Mouse (Mus musculus) Muller cell, postnatal 12 days (primary cell): ENCODE results near the gene Ifi209.
"Not testable (repeated sequence)": the region's sequence is repeated elsewhere in the genome, so short reads cannot be mapped to it uniquely, and the experiment has no call there.

Experiments
- DNase-seq: peaks from one replicate; pipeline ENCODE4 v3.0.0-alpha.2; 2015; ENCODE audit errors: inconsistent ontology term

Gene Ifi209

GRCm38 (mm10) chr1:173630622-173631021 is at the start of gene Ifi209:
Gene Ifi209 (plus strand): TSS chr1:173630917.
- DNase-seq: not testable (repeated sequence)

DNA sequence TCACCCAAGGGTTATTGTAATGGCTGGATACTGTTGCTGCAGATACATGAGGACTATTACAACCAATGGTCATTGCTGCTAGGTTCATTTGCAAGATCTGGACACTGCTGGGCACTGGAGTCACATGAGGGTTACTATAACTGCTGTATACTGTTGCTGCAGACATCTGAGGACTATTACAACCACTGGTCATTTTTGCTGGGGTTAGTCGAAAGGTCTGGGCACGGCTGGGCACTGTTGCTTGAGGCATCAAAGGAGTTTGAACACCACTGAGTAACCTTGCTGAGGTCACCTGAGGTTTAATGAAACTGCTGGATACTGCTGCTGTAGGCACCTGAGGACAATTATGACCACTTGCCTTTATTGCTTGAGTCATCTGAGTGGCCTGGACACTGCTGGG is 41.0 kb upstream of the Ifi209 start:
- DNase-seq: not testable (repeated sequence)

- not testable (repeated sequence) for DNase-seq
These were observed 31.8 kb upstream of the Ifi209 start, which contains the start of gene Ifi213 for GRCm38 (mm10) chr1:173598838-173599494. Gene Ifi213 (minus strand): TSS chr1:173599274.

DNA sequence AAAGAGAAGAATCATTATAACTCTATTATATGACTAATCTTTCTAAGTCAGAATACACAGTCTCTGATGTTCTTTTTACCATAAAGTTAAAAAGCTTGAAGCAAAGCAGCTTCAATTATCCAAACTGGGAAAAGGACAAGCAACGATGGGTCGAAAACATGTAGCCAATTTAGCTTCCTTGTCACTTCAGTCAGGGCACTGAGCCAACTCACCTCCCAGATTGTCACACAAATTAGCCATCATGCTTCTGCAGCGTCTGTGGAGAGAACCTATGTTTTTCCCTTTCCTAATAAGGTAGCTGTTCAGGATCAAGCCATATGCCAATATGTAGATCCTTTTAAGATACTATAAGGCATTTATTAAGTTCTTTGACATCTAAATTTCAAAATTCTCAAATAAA is 20.4 kb upstream of the Ifi209 start:
- DNase-seq: not testable (repeated sequence)

GRCm38 (mm10) chr1:173622216-173622615 is 8.5 kb upstream of the Ifi209 start:
- not testable (repeated sequence) for DNase-seq

DNA sequence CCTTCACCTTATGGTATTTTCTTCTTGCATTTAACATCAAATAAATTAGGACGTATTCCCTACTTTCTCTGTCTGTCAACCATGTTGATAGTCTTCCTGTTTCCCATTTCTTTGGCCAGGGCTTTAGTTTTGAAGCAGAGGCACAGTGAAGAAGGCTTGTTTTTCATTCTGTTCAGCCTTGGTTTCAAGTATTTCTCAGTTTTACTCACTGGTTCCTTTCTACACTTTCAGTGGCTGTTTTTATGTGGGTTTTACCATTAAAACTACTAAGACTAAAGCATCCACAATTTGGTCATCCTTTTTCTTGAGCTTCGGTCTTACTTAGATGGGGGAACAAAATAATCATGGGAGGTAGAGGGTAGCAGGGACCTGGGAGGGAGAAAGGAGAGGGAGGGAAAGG is 6.7 kb upstream of the Ifi209 start:
- no peak for DNase-seq

DNA sequence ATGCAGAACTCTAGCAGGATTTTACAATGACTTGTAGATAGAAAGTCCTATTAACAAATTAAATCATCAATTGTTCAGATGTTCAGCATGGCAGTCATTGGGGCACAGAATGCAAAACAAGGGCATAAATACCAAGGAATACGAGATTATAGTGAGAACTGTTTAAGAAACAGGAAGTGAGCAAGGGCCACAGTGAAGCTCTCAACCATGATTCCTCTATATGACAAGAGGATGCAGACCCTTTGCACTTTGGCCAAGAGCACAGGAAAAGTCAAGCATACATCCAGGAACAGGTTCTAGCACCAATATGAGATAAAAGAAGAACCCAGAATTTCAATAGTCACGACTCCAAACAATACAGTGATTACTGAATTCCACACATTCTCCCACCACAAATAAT is 4.0 kb upstream of the Ifi209 start:
- DNase-seq: no peak

DNA sequence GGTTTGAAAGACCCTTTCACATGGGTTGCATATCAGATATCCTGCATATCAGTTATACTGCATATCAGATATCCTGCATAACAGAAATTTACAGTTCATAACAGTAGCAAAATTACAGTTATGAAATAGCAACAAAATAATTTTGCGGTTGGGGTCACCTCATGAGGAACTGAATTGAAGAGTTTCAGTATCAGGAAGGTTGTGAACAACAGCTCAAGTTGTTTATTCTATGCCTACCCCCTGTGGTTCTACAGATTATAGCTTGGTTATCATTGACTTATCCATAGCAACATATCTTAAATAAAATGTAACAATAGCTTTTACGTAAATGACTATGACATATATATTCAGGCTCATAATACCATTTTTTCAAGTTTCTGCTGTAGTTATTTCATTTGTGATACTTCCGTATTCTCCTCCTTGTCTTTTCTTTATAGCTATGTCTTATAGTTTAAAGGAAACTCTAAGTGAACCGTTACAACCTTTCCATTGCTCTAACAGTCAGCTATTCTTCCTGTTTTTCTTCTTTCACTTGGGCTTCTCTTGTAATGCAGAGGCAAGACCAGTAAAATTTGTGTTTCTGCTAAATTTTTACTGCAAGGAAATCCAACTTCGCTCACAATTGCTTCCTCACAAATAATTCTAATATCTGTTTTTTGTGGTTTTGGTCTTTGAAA is 3.4 kb downstream of the Ifi209 start:
- no peak for DNase-seq

GRCm38 (mm10) chr1:173645393-173645792 is 14.7 kb downstream of the Ifi209 start:
- DNase-seq: no peak

DNA sequence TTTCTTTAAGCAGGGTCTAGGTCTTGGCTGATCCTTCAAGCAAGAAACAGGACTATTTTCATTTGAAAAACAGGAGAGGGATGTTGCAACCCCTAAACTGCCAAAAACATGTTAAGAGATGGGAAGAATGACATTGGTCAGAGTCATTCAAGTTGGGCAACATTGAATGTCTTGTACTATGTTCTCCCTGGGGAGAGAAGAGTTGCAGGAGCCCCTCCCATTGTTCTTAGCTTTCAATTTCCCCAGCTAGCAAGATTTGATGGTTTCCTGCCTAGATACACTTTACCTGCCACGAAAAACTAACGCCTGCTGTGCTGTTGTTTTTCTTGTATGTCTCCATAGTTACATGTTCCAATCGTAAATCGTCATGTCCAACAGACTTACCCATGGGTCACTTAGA is 27.3 kb downstream of the Ifi209 start:
- DNase-seq: no peak

DNA sequence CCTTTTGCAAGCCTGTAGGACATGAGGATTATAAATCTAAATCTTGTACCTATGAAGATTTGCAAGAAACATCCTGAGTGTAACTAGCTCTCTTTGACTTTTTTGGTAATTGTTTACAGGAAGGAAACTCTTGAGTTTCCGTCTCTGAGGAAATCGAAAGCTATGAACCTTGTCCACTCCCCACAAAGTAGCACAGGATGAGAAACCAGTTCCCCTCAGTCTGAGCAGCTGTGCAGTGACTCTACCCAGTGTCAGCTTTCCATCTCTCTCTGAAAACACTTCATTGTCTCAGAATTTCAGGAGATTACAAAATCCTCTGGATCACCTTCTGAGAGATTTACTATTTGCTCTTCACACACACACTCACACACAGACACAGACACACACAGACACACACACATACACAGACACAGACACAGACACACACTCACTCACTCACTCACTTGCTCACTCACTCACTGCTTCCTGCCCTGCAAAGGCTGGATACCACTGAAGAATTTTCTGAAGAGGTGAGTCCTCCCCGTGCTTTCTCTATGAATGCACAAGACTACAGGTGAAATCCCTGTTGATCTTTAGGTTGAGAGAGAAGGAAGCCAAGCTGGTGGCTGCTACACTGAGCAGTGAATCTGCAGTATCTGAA is 42.9 kb downstream of the Ifi209 start, which contains the start of gene Ifi208:
Gene Ifi208, plus strand, starts transcription at position 218 of the 640 bp plus-strand sequence.
- not testable (repeated sequence) for DNase-seq

DNA sequence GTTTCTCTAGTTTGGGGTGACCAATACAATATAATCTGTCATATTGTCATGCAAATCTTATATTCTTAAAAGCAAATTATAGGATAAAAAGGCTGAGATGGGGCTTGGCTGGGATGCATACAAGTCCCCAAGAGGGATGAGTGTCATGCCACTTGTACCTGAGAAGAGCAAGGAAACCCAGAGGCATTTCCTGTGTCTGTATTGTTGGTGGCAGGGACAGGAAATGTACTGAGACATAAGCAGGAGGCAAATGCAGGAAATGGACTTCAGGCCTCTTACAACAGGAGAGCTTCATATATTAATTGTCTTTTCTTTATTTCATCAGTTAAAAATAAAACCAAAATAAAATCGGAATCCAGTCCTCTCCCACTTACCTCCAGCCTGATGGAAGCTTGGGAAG is 47.9 kb downstream of the Ifi209 start:
- DNase-seq: not testable (repeated sequence)

DNA sequence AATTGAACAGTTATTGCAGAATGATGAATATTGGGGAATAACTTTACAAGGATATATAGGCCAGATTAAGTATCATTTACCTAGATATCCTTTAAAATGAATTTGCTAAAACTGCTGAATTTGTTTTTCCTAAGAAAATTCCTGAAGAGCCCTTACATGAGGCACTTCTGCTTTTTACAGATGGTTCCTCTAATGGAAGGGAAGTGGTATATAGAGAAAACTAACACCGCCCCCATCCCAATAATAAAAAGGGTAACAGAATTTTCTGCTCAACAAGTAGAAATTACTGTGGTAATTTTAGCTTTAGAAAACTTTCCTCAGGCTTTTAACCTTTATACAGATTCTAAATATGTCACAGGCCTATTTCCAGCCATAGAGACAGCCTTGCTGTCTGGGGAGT is 63.6 kb downstream of the Ifi209 start:
- no peak for DNase-seq
